Mouse (Mus musculus) CH12F3 (cell line): ENCODE data around the gene Glmp.
"Not testable (repeated sequence)": the region's sequence is repeated elsewhere in the genome, so short reads cannot be mapped to it uniquely, and the experiment has no call there.

Experiments
- in situ Hi-C: fragments of 300-500 bp; cut with MboI; formaldehyde crosslinking; loops from 2 replicates; pipeline ENCODE4 v1.14.3; 2020; ENCODE audit warnings: low sequenced_read_pairs

The Glmp gene

DNA sequence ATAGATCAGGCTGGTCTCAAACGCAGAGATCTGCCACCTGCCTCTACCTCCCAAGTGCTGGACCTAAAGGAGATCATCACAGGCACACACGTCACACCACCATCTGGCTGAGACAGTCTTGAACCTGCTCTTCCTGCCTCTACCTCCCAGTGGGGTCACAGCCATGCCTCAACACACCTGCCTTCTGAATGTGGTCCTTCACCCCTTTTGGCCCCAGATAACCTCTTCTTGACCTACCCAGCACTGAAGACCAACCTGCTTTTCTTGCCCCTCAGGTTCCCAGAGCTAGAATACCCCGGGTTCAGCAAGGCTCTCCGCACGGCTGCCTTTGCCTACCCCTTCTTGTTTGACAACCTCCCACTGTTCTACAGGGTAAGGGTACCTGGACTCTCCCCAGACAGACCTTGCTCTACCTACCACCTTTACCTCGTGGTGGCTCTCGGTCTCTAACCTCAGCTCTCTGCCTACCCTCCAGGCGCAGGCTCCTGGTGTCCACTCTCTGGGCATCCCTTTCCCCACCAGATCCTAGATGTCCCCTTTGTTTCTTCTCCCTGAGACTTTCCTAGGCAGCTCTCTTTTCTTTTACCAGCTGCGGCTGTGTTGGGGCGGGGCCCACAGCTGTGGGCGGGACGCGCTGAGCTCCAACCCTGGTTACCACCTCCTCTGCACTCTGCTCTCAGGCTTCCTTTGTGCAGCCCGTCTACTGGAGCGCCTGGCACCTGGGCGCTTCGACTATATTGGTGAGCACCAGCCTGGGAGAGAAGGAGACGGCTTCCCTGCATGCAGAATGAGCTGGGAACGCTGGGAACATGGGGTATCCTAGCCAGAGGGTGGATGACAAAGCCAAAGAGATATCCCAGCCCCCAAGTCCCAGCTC is 51.2 kb downstream of the Glmp start:
- in situ Hi-C loops, result not testable (repeated sequence)

DNA sequence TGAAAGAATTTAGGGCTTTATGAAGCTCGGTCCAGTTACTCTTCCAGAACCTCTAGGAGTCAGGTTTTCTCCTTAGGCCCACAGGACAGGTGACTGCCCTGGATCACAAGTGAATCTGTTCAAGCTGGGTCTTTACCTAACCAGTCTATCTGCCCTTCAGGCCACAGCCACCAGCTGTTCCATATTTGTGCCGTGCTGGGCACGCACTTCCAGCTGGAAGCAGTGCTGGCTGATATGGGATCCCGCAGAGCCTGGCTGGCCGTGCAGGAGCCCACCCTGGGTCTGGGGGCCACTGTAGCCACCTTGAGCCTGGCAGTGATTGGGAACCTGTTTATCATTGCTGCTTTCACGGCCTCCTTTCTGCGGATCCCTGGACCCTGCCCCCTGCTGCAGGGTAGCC is 51.8 kb downstream of the Glmp start:
- in situ Hi-C loops, result not testable (repeated sequence)

GRCm38 (mm10) chr3:88378599-88378998 is 53.8 kb downstream of the Glmp start, which contains the start of gene Bglap2:
TSS of gene Bglap2 (minus strand) at chr3:88378699.
- in situ Hi-C loops, result not testable (repeated sequence)
